Mouse (Mus musculus) ES-E14 (cell line): ENCODE results near the gene Tex30. TPM values are rescaled to one million over a fixed set of nuclear protein-coding genes. Genes with fewer than 3 reads are reported as not detected.

Source experiments
- DNase-seq: peaks from one replicate; pipeline ENCODE4 v3.0.0-alpha.2; 2013; ENCODE audit warnings: low read depth, low spot score
- H3K27ac ChIP-seq: 2 replicates; pipeline ENCODE4 v1.5.1; 2012; ENCODE audit warnings: low read depth, mild to moderate bottlenecking, low read length, moderate library complexity, mixed read lengths; ENCODE audit not compliant: poor library complexity, insufficient read depth, severe bottlenecking
- H3K36me3 ChIP-seq: 2 replicates; pipeline ENCODE4 v1.6.1; 2012; ENCODE audit warnings: mild to moderate bottlenecking, low read length, moderate library complexity, mixed read lengths; ENCODE audit not compliant: control insufficient read depth, poor library complexity, insufficient read depth, severe bottlenecking
- H3K4me1 ChIP-seq, 2 experiments: fragments of 150-350 bp in 1 of 2; sonication (generic) in 1 of 2; 2 replicates each; pipeline ENCODE4 v1.6.1; 2012; ENCODE audit warnings: low read length in 2 of 2, mild to moderate bottlenecking in 1 of 2, mixed read lengths in 1 of 2; ENCODE audit not compliant: control insufficient read depth in 2 of 2, insufficient read depth in 2 of 2, poor library complexity in 1 of 2
- H3K4me3 ChIP-seq, 2 experiments: fragments of 150-350 bp in 1 of 2; sonication (generic) in 1 of 2; 2 replicates each; pipeline ENCODE4 v1.5.1; 2012; ENCODE audit warnings: low read length in 2 of 2, low read depth in 1 of 2, mild to moderate bottlenecking in 1 of 2, mixed read lengths in 1 of 2; ENCODE audit not compliant: insufficient read depth in 1 of 2, poor library complexity in 1 of 2, severe bottlenecking in 1 of 2
- H3K9ac ChIP-seq: 2 replicates; pipeline ENCODE4 v1.6.1; 2012; ENCODE audit warnings: low read depth, mild to moderate bottlenecking, low read length, mixed read lengths; ENCODE audit not compliant: poor library complexity, insufficient read depth, severe bottlenecking
- H3K9me3 ChIP-seq: fragments of 150-350 bp; sonication (generic); 2 replicates; pipeline ENCODE4 v1.6.1; 2012; ENCODE audit warnings: low read depth, mild to moderate bottlenecking, low read length; ENCODE audit not compliant: control insufficient read depth, insufficient read depth
- CHD2 ChIP-seq: IDR thresholded peaks from 2 replicates; pipeline ENCODE4 v1.6.1; 2014; ENCODE audit warnings: mild to moderate bottlenecking, low read depth, low read length, inconsistent platforms
- HCFC1 ChIP-seq: IDR thresholded peaks from 2 replicates; pipeline ENCODE4 v1.6.1; 2012; ENCODE audit warnings: low read length, inconsistent platforms, borderline replicate concordance; ENCODE audit not compliant: insufficient read depth
- MAFK ChIP-seq: IDR thresholded peaks from 2 replicates; pipeline ENCODE4 v1.6.1; 2014; ENCODE audit warnings: mild to moderate bottlenecking, low read depth, low read length, inconsistent platforms; ENCODE audit not compliant: insufficient read depth
- ZC3H11A ChIP-seq: IDR thresholded peaks from 2 replicates; pipeline ENCODE4 v1.6.1; 2012; ENCODE audit warnings: low read depth, mild to moderate bottlenecking, inconsistent platforms, low read length, borderline replicate concordance
- ZNF384 ChIP-seq: IDR thresholded peaks from 2 replicates; pipeline ENCODE4 v1.6.1; 2012; ENCODE audit warnings: low read depth, low read length, inconsistent platforms
- in situ Hi-C, 2 experiments: fragments of 600-800 bp; cut with MboI; formaldehyde crosslinking; loops; one replicate each; pipeline ENCODE4 v1.15.1; 2025; ENCODE audit warnings: low sequenced_read_pairs in 2 of 2, inconsistent platforms in 1 of 2; ENCODE audit not compliant: unreplicated experiment in 2 of 2
- total RNA-seq: library from RNA; depleted of rRNA; stranded (reverse); fragments of 300-350 nt; gene quantifications from 2 replicates; pipeline ENCODE4 v1.2.3, GENCODE M21; 2012

Gene Tex30
- total RNA-seq, 1 experiment = 34.2 TPM

GRCm38 (mm10) chr1:44101448-44102225 is 604 bp downstream of the Tex30 start:
- Histone ChIP-seq H3K27ac (peak overlapping the region; percentile 27; the same call in 1 of the 2 replicates), H3K4me3 (peak overlapping the region; percentile 83 to 88), H3K9me3 (no peaks in the 10 kb centered on the region), H3K9ac (peak overlapping the region; percentile 89), H3K36me3 (peaks cover 3% of the 10 kb centered on the region), H3K4me1 (no peaks in the 10 kb centered on the region; a peak in 2 of 4 replicates)
- DNase-seq = no peak
- in situ Hi-C loops = no loop called here
- TF ChIP-seq CHD2 = no peak
- TF ChIP-seq ZNF384 = peak; percentile 83

GRCm38 (mm10) chr1:44064625-44065024 is 37.6 kb downstream of the Tex30 start:
- Histone ChIP-seq H3K9me3 (no peaks in the 10 kb centered on the region), H3K27ac (no peak overlapping the region), H3K4me1 (no peaks in the 10 kb centered on the region), H3K36me3 (no peaks in the 10 kb centered on the region), H3K4me3 (no peak overlapping the region), H3K9ac (no peak overlapping the region)
- in situ Hi-C loops = loop anchor here in 1 of 2 experiments (25.0 kb wide), 1 partner anchor 302 kb away; no protein-coding TSS in a partner anchor
- peak; percentile 79; the same call in 1 of the 2 replicates for TF ChIP-seq ZC3H11A
- no peak for TF ChIP-seq ZNF384
- TF ChIP-seq CHD2 = no peak
- DNase-seq = peak; percentile 60

- no peak overlapping the region for H3K4me3 ChIP-seq
- TF ChIP-seq MAFK (no peak), ZNF384 (no peak), HCFC1 (no peak), ZC3H11A (no peak), CHD2 (no peak)
- H3K27ac ChIP-seq = no peak overlapping the region
- H3K9ac ChIP-seq = no peak overlapping the region
- in situ Hi-C loops = loop anchor here in 1 of 2 experiments (25.0 kb wide), 1 partner anchor 301 kb away; no protein-coding TSS in a partner anchor
- no peak for DNase-seq
- no peaks in the 10 kb centered on the region for H3K9me3 ChIP-seq
- no peaks in the 10 kb centered on the region for H3K4me1 ChIP-seq
- H3K36me3 ChIP-seq = no peaks in the 10 kb centered on the region
These were observed 38.8 kb downstream of the Tex30 start for GRCm38 (mm10) chr1:44063439-44063838.

- Histone ChIP-seq H3K4me3 (no peak within 1 kb of the TSS), H3K36me3 (no peaks in the 10 kb centered on the region), H3K4me1 (no peaks in the 10 kb centered on the region), H3K9ac (no peak within 1 kb of the TSS), H3K9me3 (no peaks in the 10 kb centered on the region), H3K27ac (no peak within 1 kb of the TSS)
- no peak for TF ChIP-seq MAFK
- no peak for TF ChIP-seq ZNF384
- TF ChIP-seq CHD2 = no peak
- TF ChIP-seq ZC3H11A = no peak
- no peak for TF ChIP-seq HCFC1
- no peak for DNase-seq
- in situ Hi-C loops = loop anchor here in 1 of 2 experiments (25.0 kb wide), 1 partner anchor 300 kb away; no protein-coding TSS in a partner anchor
These were observed 40.4 kb downstream of the Tex30 start, which contains the start of gene Gm8251 for GRCm38 (mm10) chr1:44061836-44062235. Gene Gm8251, minus strand, starts transcription at chr1:44061936.
